Mouse (Mus musculus): Measurements from ENCODE around the gene Olfr65. TPM values are rescaled to one million over a fixed set of nuclear protein-coding genes. Genes with fewer than 3 reads are reported as not detected.

Olfr65 gene
- total RNA-seq, 2 experiments from 2014 or later: not detected

Other genes starting within 250 kb of the Olfr65 start
- gene Olfr623, start 239.8 kb upstream of the Olfr65 start, total RNA-seq (2021): not detected
- not detected for gene Olfr624, start 232.3 kb upstream of the Olfr65 start, total RNA-seq (2021)
- gene Olfr625-ps1, start 220.8 kb upstream of the Olfr65 start, total RNA-seq (2021): not detected
- not detected for gene Olfr243, start 188.8 kb upstream of the Olfr65 start, total RNA-seq (2021)
- not detected for gene Olfr628, start 173.1 kb upstream of the Olfr65 start, total RNA-seq (2021)
- not detected for gene Olfr629, start 158.5 kb upstream of the Olfr65 start, total RNA-seq (2021)
- not detected for gene Olfr630, start 146.2 kb upstream of the Olfr65 start, total RNA-seq (2021)
- gene Olfr69, start 131.9 kb upstream of the Olfr65 start, total RNA-seq (2021): not detected
- gene Olfr68, start 123.8 kb upstream of the Olfr65 start, total RNA-seq (2021): not detected
- gene Olfr67, start 111.7 kb upstream of the Olfr65 start, total RNA-seq (2021): not detected
- gene Hbb-bt, start 89.5 kb upstream of the Olfr65 start, total RNA-seq (2021): 10 to 100 TPM; 62.8 to 81.8 TPM
- 100 to 1,000 TPM; 289 to 541 TPM for gene Hbb-bs, start 75.4 kb upstream of the Olfr65 start, total RNA-seq (2021)
- gene Hbb-bh2, start 63.0 kb upstream of the Olfr65 start, total RNA-seq (2021): not detected
- not detected for gene Hbb-bh1, start 60.3 kb upstream of the Olfr65 start, total RNA-seq (2021)
- gene Hbb-y, start 50.3 kb upstream of the Olfr65 start, total RNA-seq (2021): not detected
- gene Olfr66, start 17.2 kb upstream of the Olfr65 start, total RNA-seq (2021): not detected
- gene Olfr64, start 9.0 kb upstream of the Olfr65 start, total RNA-seq (2021): not detected
- gene Olfr631, start 25.3 kb downstream of the Olfr65 start, total RNA-seq (2021): not detected
- not detected for gene Olfr632, start 30.9 kb downstream of the Olfr65 start, total RNA-seq (2021)
- gene Olfr633, start 41.0 kb downstream of the Olfr65 start, total RNA-seq (2021): not detected
- gene Olfr635, start 67.7 kb downstream of the Olfr65 start, total RNA-seq (2021): under 1 TPM in 1 of 2 experiments, not detected in 1; 0.03 TPM
- gene Olfr638, start 95.3 kb downstream of the Olfr65 start, total RNA-seq (2021): not detected
- gene Olfr639, start 113.8 kb downstream of the Olfr65 start, total RNA-seq (2021): under 1 TPM; 0.03 to 0.05 TPM
- not detected for gene Olfr640, start 122.1 kb downstream of the Olfr65 start, total RNA-seq (2021)
- not detected for gene Olfr641, start 132.0 kb downstream of the Olfr65 start, total RNA-seq (2021)
- not detected for gene Olfr642, start 149.2 kb downstream of the Olfr65 start, total RNA-seq (2021)
- not detected for gene 4930516K23Rik, start 158.0 kb downstream of the Olfr65 start, total RNA-seq (2021)
- not detected for gene Olfr644, start 168.4 kb downstream of the Olfr65 start, total RNA-seq (2021)
- not detected for gene Olfr645, start 182.0 kb downstream of the Olfr65 start, total RNA-seq (2021)
- not detected for gene Olfr646, start 201.4 kb downstream of the Olfr65 start, total RNA-seq (2021)
- gene Ubqln5, start 226.3 kb downstream of the Olfr65 start, total RNA-seq (2021): not detected
- not detected for gene Olfr643, start 233.9 kb downstream of the Olfr65 start, total RNA-seq (2021)
- gene Ubqln3, start 239.8 kb downstream of the Olfr65 start, total RNA-seq (2021): not detected
- not detected for gene Ubqlnl, start 247.1 kb downstream of the Olfr65 start, total RNA-seq (2021)

All from gastrocnemius, postnatal 4 days (tissue).